Mouse (Mus musculus): ENCODE measurements around the gene Naa10. TPM values are rescaled to one million over a fixed set of nuclear protein-coding genes. Genes with fewer than 3 reads are reported as not detected.

Naa10 gene
- polyA plus RNA-seq, 1 experiment from 2014 or later = 159 TPM

DNA sequence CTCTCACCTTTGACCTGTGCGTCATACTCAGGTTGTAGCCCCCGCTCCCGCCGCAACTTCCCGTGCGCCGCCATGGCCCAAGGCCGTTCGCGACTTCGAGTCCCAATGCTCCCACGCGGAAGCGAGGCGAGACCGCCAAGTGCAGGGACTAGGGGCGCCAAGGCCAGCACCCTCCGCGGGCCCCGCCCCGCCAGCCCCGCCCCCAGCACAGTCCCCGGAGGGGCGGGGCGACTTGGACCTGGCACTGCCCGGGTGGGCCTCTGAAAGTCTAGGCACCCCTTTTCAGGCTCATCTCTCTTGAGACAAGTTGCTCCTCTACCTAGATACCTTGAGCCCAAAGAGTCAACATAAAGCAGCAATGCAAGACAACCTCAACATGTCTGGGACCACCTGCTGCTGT lies 10.6 kb downstream of the Naa10 start:
- no peaks in the 10 kb centered on the region for H3K36me3 ChIP-seq
- no peaks in the 10 kb centered on the region for H3K27me3 ChIP-seq
- no peak for ATAC-seq (replicated peaks; ENCODE audit: low FRiP score)
- 14% methylated on average over 26 of the region's 26 CpGs for WGBS
- H3K27ac ChIP-seq = no peak overlapping the region
- H3K9me3 ChIP-seq (replicated peaks) = no peaks in the 10 kb centered on the region
- peak overlapping the region; percentile 23 for H3K4me3 ChIP-seq (replicated peaks)
- H3K4me1 ChIP-seq = peaks cover 7% of the 10 kb centered on the region; the same call in 1 of the 2 replicates
- H3K9ac ChIP-seq = no peak overlapping the region
- H3K4me2 ChIP-seq = peak overlapping the region; percentile 52

DNA sequence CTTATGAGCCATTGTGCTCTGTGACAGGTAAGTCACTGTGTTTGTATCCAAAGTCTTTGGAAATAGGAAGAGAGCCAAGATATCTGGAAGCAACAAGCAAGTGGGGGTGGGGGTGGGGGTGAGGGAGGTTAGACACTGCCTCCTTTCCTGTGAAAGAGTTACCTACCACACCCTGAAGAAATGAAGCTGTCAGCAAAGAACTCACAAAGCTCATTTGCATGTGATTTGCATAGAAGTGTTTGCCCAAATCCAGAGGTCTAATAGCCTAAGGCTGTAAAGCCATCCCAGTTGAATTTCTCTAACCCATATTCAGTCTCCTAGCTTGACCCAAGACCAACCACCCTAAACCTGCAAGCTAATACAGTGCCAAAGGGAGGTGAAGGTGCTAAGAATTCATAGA lies 11.3 kb downstream of the Naa10 start:
- Histone ChIP-seq H3K27me3 (no peaks in the 10 kb centered on the region), H3K9me3 (replicated peaks) (no peaks in the 10 kb centered on the region), H3K9ac (no peak overlapping the region), H3K27ac (no peak overlapping the region), H3K4me2 (peak overlapping the region; percentile 52), H3K4me1 (peaks cover 7% of the 10 kb centered on the region; the same call in 1 of the 2 replicates), H3K36me3 (no peaks in the 10 kb centered on the region), H3K4me3 (replicated peaks) (no peak overlapping the region)
- no peak for ATAC-seq (replicated peaks; ENCODE audit: low FRiP score)

GRCm38 (mm10) chrX:73910049-73910448 lies 11.7 kb downstream of the Naa10 start:
- WGBS = 86% methylated on average over 1 of the region's 1 CpGs

GRCm38 (mm10) chrX:73897959-73898358 lies 23.8 kb downstream of the Naa10 start:
- no peak for ATAC-seq (replicated peaks; ENCODE audit: low FRiP score)
- 0 out of 2 replicates have a peak, but pooled peaks cover 4% of the 10 kb centered on the region for H3K27me3 ChIP-seq
- no peak overlapping the region for H3K27ac ChIP-seq
- H3K4me2 ChIP-seq = no peak overlapping the region
- no peak overlapping the region for H3K9ac ChIP-seq
- H3K4me3 ChIP-seq (replicated peaks) = no peak overlapping the region
- no peaks in the 10 kb centered on the region for H3K4me1 ChIP-seq
- 69% methylated on average over 3 of the region's 3 CpGs for WGBS
- no peaks in the 10 kb centered on the region for H3K9me3 ChIP-seq (replicated peaks)
- H3K36me3 ChIP-seq = no peaks in the 10 kb centered on the region

More at GRCm38 (mm10) chrX:73910049-73910448, 11.7 kb downstream of the Naa10 start:
- H3K27me3 ChIP-seq = no peaks in the 10 kb centered on the region
- H3K9ac ChIP-seq = no peak overlapping the region
- no peak overlapping the region for H3K27ac ChIP-seq
- no peaks in the 10 kb centered on the region for H3K9me3 ChIP-seq (replicated peaks)
- ATAC-seq (replicated peaks; ENCODE audit: low FRiP score) = no peak
- peaks cover 7% of the 10 kb centered on the region; the same call in 1 of the 2 replicates for H3K4me1 ChIP-seq
- H3K4me3 ChIP-seq (replicated peaks) = no peak overlapping the region
- no peaks in the 10 kb centered on the region for H3K36me3 ChIP-seq
- no peak overlapping the region for H3K4me2 ChIP-seq

- H3K27ac ChIP-seq = no peak within 1 kb of the TSS
- H3K27me3 ChIP-seq = 0 out of 2 replicates have a peak, but pooled peaks cover 7% of the 10 kb centered on the region
- H3K4me3 ChIP-seq (replicated peaks) = no peak within 1 kb of the TSS
- H3K9me3 ChIP-seq (replicated peaks) = no peaks in the 10 kb centered on the region
- 13% methylated on average over 2 of the region's 2 CpGs for WGBS
- no peak within 1 kb of the TSS for H3K9ac ChIP-seq
- H3K4me1 ChIP-seq = no peaks in the 10 kb centered on the region
- no peak within 1 kb of the TSS for H3K4me2 ChIP-seq
- no peaks in the 10 kb centered on the region for H3K36me3 ChIP-seq
- ATAC-seq (replicated peaks; ENCODE audit: low FRiP score) = no peak
Observed at GRCm38 (mm10) chrX:73895719-73896118, 26.0 kb downstream of the Naa10 start, which contains the start of gene L1cam. L1cam (minus strand) TSS chrX:73896105.

- H3K36me3 ChIP-seq = no peaks in the 10 kb centered on the region
- no peak overlapping the region for H3K4me2 ChIP-seq
- no peaks in the 10 kb centered on the region for H3K9me3 ChIP-seq (replicated peaks)
- H3K4me1 ChIP-seq = no peaks in the 10 kb centered on the region
- H3K27ac ChIP-seq = no peak overlapping the region
- ATAC-seq (replicated peaks; ENCODE audit: low FRiP score) = no peak
- no peak overlapping the region for H3K4me3 ChIP-seq (replicated peaks)
- 92% methylated on average over 14 of the region's 14 CpGs for WGBS
- H3K27me3 ChIP-seq = 0 out of 2 replicates have a peak, but pooled peaks cover 6% of the 10 kb centered on the region
- H3K9ac ChIP-seq = no peak overlapping the region
Observed at GRCm38 (mm10) chrX:73892833-73893232, 28.9 kb downstream of the Naa10 start.

- Histone ChIP-seq H3K9ac (no peak within 1 kb of the TSS), H3K4me3 (replicated peaks) (no peak within 1 kb of the TSS), H3K4me1 (no peaks in the 10 kb centered on the region), H3K36me3 (no peaks in the 10 kb centered on the region), H3K9me3 (replicated peaks) (no peaks in the 10 kb centered on the region), H3K27ac (peak within 1 kb of the TSS; percentile 13; the same call in 1 of the 2 replicates), H3K4me2 (no peak within 1 kb of the TSS), H3K27me3 (0 out of 2 replicates have a peak, but pooled peaks cover 6% of the 10 kb centered on the region)
- 73% methylated on average over 6 of the region's 6 CpGs for WGBS
- ATAC-seq (replicated peaks; ENCODE audit: low FRiP score) = 0 out of 2 replicates have a peak, but pooled peaks have one; percentile 18
Observed at GRCm38 (mm10) chrX:73891551-73892152, 30.1 kb downstream of the Naa10 start, which contains the start of gene Avpr2. Avpr2 (plus strand) TSS chrX:73892102.

DNA sequence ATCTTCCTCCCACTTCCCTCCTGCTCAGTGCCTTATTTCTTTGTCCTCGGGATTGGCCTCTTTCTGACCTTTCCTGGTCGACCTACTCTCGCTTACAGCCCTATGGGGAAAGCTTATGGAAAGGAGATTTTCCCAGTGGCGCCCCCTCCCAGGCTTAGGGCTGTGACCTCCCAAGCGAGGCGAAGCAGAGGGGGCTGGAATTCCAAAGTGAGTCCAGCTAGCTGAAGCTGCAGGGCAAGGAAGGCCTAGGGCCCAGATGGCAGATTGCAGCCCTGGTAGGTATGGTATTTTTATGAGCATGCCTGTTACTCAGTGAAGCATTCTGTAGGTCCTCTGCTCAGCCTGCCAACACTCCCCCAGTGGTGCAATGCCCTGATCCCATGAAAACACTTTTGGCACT lies 40.3 kb downstream of the Naa10 start:
- Histone ChIP-seq H3K27me3 (peaks cover 21% of the 10 kb centered on the region), H3K36me3 (no peaks in the 10 kb centered on the region), H3K9me3 (replicated peaks) (no peaks in the 10 kb centered on the region), H3K4me2 (peak overlapping the region; percentile 70), H3K9ac (no peak overlapping the region), H3K4me1 (peaks cover 12% of the 10 kb centered on the region; the same call in 1 of the 2 replicates), H3K4me3 (replicated peaks) (no peak overlapping the region; the same call in 1 of the 2 replicates), H3K27ac (peak overlapping the region; percentile 83)
- ATAC-seq (replicated peaks; ENCODE audit: low FRiP score) = peak; percentile 86
- 26% methylated on average over 6 of the region's 6 CpGs for WGBS

DNA sequence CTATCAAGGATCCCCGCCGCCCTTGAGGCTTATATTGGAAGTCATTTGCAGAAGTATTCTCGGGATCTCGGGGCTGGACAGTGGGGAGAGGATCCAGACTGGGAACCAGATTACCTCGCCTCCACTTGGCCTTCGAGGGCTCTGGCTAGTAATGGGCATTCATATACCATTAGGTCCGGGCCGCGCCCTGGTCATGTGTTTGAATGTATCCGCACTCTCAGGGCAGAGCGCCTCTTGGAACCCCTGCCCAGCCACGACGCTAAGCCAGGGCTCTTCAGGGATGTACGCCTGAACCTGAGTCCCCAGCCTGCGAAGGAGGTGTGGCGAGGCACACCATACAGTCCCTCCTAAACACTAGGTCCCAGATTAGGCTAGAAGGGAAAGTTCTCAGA lies 40.7 kb downstream of the Naa10 start:
- peak; percentile 63 for ATAC-seq (replicated peaks; ENCODE audit: low FRiP score)
- no peaks in the 10 kb centered on the region for H3K9me3 ChIP-seq (replicated peaks)
- no peak overlapping the region for H3K9ac ChIP-seq
- peaks cover 12% of the 10 kb centered on the region; the same call in 1 of the 2 replicates for H3K4me1 ChIP-seq
- H3K4me2 ChIP-seq = peak overlapping the region; percentile 70
- H3K4me3 ChIP-seq (replicated peaks) = peak overlapping the region; percentile 45
- H3K36me3 ChIP-seq = no peaks in the 10 kb centered on the region
- WGBS = 20% methylated on average over 16 of the region's 16 CpGs
- H3K27me3 ChIP-seq = peaks cover 21% of the 10 kb centered on the region
- H3K27ac ChIP-seq = peak overlapping the region; percentile 83

DNA sequence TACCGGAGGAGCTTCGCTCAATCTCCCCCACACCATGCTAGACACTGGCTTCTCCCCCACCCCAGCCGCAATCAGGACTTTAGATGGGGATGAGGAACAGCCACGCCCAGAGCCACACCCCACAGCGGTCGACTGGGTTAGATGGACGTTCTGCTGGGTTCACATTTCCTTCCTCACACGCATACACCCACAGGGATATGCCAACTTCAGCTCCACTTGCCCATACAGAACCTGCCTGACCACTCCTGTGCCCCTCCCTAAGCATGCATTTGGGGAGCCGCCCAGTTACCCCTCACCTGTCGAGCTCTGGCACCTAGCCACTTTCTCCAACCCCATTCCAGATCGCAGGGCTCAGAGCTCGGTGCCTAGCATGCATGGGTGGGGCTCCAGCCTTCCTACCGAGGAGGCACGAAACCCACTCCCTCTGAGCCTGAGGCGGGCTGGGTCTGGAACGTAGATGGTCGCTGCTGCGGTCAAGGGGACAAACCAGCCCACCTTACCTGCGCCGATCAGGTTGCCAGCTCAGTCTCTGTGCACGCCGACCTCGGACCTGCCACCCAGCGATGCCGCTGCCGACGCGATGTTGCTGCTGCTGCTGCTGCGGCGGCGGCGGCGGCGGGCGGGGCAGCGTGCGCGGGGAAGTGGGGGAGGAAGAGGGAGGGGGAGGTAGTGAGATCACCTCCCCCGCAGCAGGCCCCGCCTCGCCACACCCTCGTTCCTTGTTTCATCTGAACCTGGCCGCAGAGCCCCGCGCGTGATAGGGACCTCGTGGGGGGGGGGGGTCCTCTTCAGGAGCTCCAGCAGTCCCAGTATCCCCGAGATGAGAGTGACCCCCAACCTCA lies 41.3 kb downstream of the Naa10 start:
- Histone ChIP-seq H3K9me3 (replicated peaks) (no peaks in the 10 kb centered on the region), H3K27ac (peak overlapping the region; percentile 83), H3K27me3 (peaks cover 21% of the 10 kb centered on the region), H3K9ac (peak overlapping the region; percentile 39; the same call in 1 of the 2 replicates), H3K4me3 (replicated peaks) (peak overlapping the region; percentile 45), H3K4me2 (peak overlapping the region; percentile 70), H3K36me3 (no peaks in the 10 kb centered on the region), H3K4me1 (peaks cover 12% of the 10 kb centered on the region; the same call in 1 of the 2 replicates)
- ATAC-seq (replicated peaks; ENCODE audit: low FRiP score) = peak; percentile 36
- 22% methylated on average over 42 of the region's 48 CpGs for WGBS

- peaks cover 21% of the 10 kb centered on the region for H3K27me3 ChIP-seq
- WGBS = 71% methylated on average over 1 of the region's 1 CpGs
Observed at GRCm38 (mm10) chrX:73877014-73877413, 44.7 kb downstream of the Naa10 start.

DNA sequence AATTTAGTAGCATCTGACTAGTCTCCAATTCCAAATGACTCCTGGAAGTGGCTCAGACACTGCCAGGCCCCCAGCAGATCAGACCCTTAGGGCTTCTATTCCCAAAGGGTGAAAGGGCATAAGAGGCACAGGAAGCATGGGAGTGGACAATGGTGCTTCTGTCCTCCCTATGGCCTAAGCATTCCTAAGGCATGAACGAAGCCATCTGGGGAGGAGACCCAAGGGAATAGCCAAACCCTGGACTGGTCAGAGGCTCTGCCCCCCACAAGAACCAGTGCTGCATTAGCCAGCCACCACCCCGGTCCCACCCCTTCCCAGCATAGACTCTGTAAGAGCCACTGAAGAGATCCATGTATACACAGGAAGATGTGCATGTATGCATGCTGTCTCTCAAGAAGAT lies 45.9 kb downstream of the Naa10 start:
- no peak overlapping the region for H3K4me2 ChIP-seq
- no peak for ATAC-seq (replicated peaks; ENCODE audit: low FRiP score)
- no peak overlapping the region for H3K4me3 ChIP-seq (replicated peaks)
- no peaks in the 10 kb centered on the region for H3K36me3 ChIP-seq
- WGBS = 64% methylated on average over 2 of the region's 2 CpGs
- H3K9ac ChIP-seq = no peak overlapping the region
- no peak overlapping the region for H3K27ac ChIP-seq
- peaks cover 16% of the 10 kb centered on the region for H3K27me3 ChIP-seq
- peaks cover 6% of the 10 kb centered on the region; the same call in 1 of the 2 replicates for H3K4me1 ChIP-seq
- H3K9me3 ChIP-seq (replicated peaks) = no peaks in the 10 kb centered on the region

More at GRCm38 (mm10) chrX:73877014-73877413, 44.7 kb downstream of the Naa10 start:
- no peak for ATAC-seq (replicated peaks; ENCODE audit: low FRiP score)
- no peak overlapping the region for H3K27ac ChIP-seq
- H3K4me2 ChIP-seq = no peak overlapping the region
- no peak overlapping the region for H3K9ac ChIP-seq
- peaks cover 12% of the 10 kb centered on the region; the same call in 1 of the 2 replicates for H3K4me1 ChIP-seq
- no peaks in the 10 kb centered on the region for H3K9me3 ChIP-seq (replicated peaks)
- no peaks in the 10 kb centered on the region for H3K36me3 ChIP-seq
- H3K4me3 ChIP-seq (replicated peaks) = no peak overlapping the region
